8 mouse cellular contexts compared by ENCODE assay signal in the genomic region with DNA sequence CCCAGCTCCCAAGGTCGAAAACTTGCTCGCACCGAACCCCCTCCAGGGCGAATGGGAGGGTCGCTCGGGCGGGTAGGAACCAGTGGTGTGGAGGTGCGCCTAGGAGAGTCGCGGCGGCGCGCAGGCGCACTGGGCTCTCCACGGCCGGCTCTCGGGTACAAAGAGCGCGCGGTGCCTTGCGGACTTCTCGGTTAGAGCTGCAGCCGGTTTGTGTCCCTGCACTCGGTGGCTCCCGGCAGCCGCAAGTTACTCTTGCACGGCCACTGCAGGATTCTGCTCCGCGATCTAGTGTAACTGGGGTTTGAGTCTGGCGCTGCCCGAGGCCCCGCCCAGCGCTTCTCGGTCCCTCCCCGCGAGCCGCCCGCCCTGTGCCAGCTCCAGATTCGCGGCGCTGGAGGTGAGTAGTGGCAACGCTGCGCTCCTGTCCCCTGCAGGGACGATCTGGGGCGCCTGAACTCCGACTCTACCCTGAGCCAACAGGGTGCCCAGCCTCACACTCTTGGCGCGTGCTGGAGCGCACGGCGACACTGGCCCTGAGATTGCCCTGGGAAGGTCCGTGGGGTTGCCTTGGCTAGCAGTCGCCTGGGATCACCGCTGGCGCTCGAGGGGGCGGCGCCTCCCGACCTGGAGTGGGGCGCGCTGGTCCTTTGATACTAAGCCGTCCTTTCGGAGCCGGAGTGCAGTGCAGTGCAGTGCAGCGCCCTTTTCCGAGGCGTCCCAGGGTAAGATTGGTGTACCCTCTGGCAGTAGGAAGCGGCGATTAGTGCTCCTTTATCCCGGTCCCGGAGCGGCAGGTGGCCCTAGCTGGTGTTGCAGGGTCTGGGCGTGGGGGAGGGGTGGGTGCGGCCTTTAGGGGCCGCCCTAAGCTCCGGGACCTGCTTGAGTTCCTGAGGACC. TPM values are rescaled to one million over a fixed set of nuclear protein-coding genes. Genes with fewer than 3 reads are reported as not detected.
A peak's percentile ranks its signal among the peaks of the same experiment; 100 is the strongest.
DNase-seq lines count a peak whose midpoint lies in the region; ATAC-seq lines count a peak whose summit lies in the region.

TSS of gene Kank1 (plus strand) at position 380 of the 896 bp plus-strand sequence.

- ATAC-seq in hindbrain, embryonic 12.5 days (ENCODE audit: low FRiP score): peak; percentile 92

- peaks cover 4% of the 10 kb centered on the region; the same call in 1 of the 2 replicates for H3K4me1 ChIP-seq in hindbrain, embryonic 12.5 days

- under 1% methylated on average over 76 of the region's 76 CpGs for WGBS in hindbrain, embryonic 12.5 days

- H3K4me3 ChIP-seq in hindbrain, embryonic 12.5 days: peak within 1 kb of the TSS; percentile 69

- DNase-seq in WW6 (ENCODE audit: low read depth, low spot score): peak; percentile 71
- peak; percentile 12 to 13 for DNase-seq in cerebellum, postnatal 36 days
- DNase-seq in gastrocnemius, adult 18-20 months (ENCODE audit: low spot score): peak; percentile 34
- peak; percentile 40 to 59 for DNase-seq in layer of hippocampus, postnatal 14 days (ENCODE audit: low spot score in 2 of 2)
- DNase-seq in lung, postnatal 10 days: peak; percentile 58
- peak; percentile 78 for DNase-seq in retina, embryonic 14.5 days (ENCODE audit: low spot score)
- DNase-seq in urinary bladder, postnatal 25 days (ENCODE audit: low spot score): peak; percentile 40

- peak within 1 kb of the TSS; percentile 65 for H3K9ac ChIP-seq in hindbrain, embryonic 12.5 days

- no peaks in the 10 kb centered on the region for H3K36me3 ChIP-seq in hindbrain, embryonic 12.5 days

- peaks cover 21% of the 10 kb centered on the region for H3K27me3 ChIP-seq in hindbrain, embryonic 12.5 days

- H3K27ac ChIP-seq in hindbrain, embryonic 12.5 days: peak within 1 kb of the TSS; percentile 62; the same call in 1 of the 2 replicates

- no peaks in the 10 kb centered on the region for H3K9me3 ChIP-seq in hindbrain, embryonic 12.5 days (replicated peaks)

- peak within 1 kb of the TSS; percentile 97 for H3K4me2 ChIP-seq in hindbrain, embryonic 12.5 days (replicated peaks)

RNA-seq across cellular contexts. Expression of gene Kank1, which starts in this region (rescaled TPM):
- 10 to 100 TPM; 21.8 to 25.8 TPM for total RNA-seq in gastrocnemius, adult 18-20 months (2021)
- polyA plus RNA-seq in hindbrain, embryonic 12.5 days (2016; fragmentation: Nextera tagmentation; extraction: Ambion mirVana): 20.2 and 20.4 TPM in 2 replicates
- total RNA-seq in layer of hippocampus, postnatal 14 days (2021): 10 to 100 TPM; 42.7 to 45.0 TPM

Comparison
In these comparisons a context has a peak if more than half of its experiments do, and no peak if none do; other contexts are left out.
1. Peak in every context shown above with its lines: DNase-seq, ATAC-seq, H3K4me3 ChIP-seq and H3K27ac ChIP-seq.
2. DNase-seq: peak in every context shown above with its lines; median percentile 78 in retina, embryonic 14.5 days; 71 in WW6; 58 in lung, postnatal 10 days; 50 in layer of hippocampus, postnatal 14 days; 40 in urinary bladder, postnatal 25 days; 34 in gastrocnemius, adult 18-20 months; 12 in cerebellum, postnatal 36 days.